Mouse (Mus musculus) E14TG2a.4 (cell line): ENCODE measurements at regions not wholly inside any gene's neighbourhood (a gene's known extent, or its start where the extent isn't known, plus 50 kb on each side); places are given as distances from the start of the nearest gene placed in this dataset.

Experiments used
- CTCF ChIP-seq: conservative IDR thresholded peaks from 2 replicates; pipeline ENCODE4 v1.5.1; 2014; ENCODE audit warnings: low read length
- NANOG ChIP-seq: IDR thresholded peaks from 2 replicates; pipeline ENCODE4 v1.6.1; 2014; ENCODE audit warnings: borderline replicate concordance, low read length, mixed read lengths

DNA sequence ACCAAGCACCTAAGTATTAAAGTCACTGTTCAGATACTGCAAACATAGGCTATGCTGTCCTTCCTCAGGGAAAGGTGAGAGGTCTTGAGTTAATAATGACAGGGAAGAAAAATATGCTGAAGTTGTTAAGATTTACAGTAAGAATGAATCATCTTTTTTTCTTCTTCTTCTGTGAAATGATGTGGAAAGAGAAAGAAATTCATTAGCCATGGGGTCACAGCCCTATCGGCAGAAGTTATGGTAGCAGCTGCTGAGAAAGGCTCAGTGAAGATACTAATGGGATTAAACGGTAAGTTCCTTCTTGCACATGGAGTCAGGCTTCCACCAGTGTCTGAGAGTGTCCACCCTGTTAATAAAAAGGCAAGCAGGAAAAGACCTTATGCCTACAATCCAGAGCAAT is 533.9 kb upstream of the Nox3 start:
- TF ChIP-seq CTCF (no peak), NANOG (no peak)
